Mouse (Mus musculus) telencephalon, adult 2 months (tissue): ENCODE data around the gene Slc25a11.

Experiments used
- DNase-seq: peaks from one replicate; pipeline ENCODE4 v3.0.0-alpha.2; 2011; ENCODE audit warnings: low read depth, low spot score

Slc25a11 gene

DNA sequence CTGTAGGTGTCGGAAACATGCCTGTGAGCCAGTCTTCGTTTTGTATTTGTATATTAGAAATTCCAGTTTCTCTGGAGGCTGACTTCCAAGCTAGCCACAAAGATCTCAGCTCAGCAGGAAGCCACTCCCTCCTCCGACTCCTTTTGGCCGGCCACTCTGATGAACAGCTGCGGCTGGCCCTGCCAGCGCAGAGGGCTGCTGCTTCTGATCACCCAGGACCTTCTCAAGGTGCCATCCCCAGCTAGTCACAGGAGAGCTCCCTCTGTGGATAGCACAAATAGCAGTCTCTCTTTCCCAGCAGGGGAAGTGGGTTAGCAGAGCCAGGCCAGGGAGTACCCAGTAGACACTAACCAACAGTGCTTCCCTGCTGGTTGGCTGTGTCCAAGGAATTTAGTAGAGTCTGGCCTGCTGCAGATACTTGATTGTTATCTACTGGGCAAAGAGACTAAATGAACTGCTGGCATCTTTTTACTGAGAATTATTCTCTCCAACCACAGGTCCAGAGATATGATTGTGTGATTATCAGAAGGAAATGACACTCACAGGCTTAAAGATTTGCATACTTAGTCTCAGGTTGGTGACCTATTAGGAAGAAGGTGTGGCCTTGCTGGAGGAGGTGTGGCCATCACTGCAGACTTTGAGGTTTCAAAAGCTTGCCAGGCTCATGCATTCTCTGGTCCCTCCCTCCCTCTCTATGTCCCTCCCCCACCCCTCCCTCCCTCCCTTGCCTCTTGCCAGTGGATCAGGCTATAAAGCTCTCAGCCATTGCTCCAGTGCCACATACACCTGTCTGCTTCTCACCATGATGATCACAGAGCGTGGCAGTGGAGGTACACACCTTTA, 25.1 kb downstream of the Slc25a11 start:
- DNase-seq, result no peak

DNA sequence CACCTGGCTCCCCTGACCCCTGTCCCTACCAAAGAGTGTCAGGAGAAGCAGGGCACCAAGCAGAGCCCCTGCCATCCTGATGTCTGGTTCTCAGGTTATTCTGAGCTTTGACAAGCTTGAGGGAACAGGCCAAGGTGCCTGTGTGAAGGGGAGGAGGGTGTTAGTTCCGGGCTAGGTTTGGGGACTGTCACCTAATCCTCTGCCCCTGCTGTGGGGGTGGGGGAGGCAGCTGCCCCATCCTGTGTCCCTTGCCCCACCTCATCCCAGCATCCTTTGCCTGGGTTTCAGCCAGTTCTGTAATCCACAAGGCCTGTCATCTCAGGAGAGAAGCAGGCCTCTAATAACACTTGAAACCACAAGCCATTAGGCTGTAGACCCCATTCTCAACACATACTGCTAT, 28.2 kb downstream of the Slc25a11 start, which contains the start of gene Chrne:
Gene Chrne (minus strand): TSS at position 116 of the 400 bp plus-strand sequence.
- DNase-seq, result no peak

DNA sequence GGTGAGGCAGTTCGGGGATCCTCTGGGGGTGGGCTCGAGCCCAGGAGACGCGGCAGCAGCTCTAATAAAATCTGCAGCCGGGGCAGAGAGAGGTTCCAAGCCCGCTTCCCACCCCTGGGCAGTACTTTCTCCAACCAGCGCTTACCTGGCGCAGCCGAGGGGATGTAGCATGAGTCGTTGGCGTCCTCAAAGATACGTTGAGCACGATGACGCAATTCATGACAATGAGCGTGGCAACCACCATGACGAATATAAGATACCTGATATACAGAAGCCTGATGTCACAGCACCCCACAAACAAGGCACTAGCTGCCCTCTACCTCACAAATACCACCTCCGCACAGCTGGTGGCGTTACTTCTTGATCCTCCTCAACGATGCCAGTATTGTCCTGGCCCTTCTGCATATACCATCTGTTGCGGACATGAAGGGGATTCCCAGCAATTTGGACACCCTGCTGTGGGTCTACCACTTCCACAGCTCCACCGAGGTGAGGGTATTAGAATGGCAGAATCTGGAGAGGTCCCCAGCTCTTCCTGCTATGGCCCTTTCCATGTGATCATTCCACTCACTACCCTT, 31.7 kb downstream of the Slc25a11 start, which contains the start of gene 4930544D05Rik:
Gene 4930544D05Rik (plus strand): TSS at position 333 of the 578 bp plus-strand sequence.
- no peak for DNase-seq

DNA sequence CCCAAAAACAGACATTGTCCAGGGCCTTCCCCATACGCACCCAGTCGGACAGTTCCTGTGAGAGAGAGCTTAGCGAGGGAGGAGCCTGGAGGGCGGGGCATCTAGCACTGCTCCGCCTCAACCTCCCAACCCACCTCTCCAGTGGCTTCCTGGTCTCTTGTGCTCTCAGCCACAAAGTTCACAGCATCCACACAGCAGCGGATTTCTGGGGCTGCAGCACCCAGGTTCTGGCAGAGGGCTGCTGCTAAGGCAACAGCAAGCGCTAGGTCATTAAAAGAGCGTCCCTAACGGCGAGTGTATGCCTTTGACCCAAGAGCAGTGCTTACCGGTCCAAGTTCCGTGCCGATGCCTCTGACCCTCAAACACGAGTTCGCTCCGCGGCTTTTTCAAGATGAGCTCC, 32.2 kb downstream of the Slc25a11 start:
- no peak for DNase-seq

DNA sequence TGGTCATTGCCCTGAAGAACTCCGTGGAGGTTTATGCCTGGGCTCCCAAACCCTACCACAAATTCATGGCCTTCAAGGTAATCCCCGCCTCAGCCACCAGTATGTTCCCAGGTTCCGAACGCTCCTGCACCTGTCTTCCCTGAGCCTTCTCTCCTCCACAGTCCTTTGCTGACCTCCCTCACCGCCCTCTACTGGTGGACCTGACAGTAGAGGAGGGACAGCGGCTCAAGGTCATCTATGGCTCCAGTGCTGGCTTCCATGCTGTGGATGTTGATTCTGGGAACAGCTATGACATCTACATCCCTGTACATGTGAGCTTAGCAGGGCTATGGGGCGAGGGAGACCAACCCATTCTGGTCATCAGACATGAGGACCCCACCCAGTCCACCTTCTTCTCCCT, 34.8 kb downstream of the Slc25a11 start:
- DNase-seq, result no peak

DNA sequence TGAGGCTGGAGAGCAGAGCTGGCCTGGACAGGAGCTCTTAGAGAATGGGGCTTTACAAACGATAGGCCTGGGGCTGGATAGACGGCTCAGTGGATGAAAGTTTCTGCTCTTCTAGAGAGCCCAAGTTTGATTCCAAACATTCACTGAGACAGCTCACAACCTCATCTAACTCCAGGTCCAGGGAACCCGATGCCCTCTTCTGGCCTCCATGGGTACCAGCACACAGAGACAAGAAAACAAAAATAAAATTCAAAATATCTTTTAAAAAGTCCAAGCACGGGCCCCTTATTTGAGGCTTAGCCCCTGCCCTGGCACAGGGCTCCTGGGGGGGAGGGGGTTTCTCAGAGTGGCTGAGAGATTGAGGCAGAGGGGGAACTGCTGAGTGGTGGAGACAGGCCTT, 36.5 kb downstream of the Slc25a11 start:
- no peak for DNase-seq

DNA sequence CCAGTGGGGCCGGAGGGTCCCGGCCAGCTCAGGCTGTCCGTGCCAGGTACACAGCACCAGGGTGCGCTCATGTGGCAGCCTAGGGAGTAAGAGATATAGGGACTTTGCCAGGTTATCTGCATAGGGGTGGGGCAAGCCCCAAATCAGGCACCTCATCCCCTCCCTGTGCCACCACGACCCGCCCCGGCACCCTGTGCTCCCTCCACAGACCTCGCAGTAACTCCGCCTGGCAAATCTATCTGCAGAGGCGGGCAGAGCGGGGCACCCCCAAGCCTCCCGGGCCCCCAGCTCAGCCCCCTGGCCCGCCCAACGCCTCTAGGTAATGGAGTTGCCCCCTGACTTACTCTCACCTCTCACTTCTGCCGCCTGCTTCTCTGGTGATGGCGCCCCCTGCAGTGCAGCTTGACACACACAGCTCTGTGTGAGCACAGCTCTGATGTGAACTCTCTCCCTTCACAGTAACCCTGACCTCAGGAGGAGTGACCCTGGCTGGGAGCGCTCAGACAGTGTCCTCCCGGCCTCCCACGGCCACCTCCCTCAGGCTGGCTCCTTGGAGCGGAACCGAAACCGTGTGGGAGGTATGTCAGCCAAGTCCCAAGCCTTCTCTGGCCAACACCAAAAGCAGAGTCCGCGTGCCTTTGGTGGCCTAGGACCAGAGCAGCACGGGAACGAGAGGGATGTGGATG, 38.8 kb downstream of the Slc25a11 start:
- no peak for DNase-seq

DNA sequence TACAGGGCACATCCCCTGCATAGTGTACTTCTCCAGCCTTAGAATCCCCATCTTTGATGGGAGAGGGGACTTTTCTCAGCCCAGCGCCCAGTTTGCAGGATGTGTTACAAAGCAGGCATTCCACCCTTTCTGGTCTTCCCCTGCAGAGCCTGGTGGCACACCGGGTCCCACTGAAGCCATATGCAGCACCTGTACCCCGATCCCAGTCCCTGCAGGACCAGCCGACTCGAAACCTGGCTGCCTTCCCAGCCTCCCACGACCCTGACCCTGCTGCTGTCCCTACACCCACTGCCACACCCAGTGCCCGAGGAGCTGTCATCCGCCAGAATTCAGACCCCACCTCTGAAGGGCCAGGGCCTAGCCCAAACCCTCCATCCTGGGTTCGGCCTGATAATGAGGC, 39.7 kb downstream of the Slc25a11 start:
- no peak for DNase-seq

DNA sequence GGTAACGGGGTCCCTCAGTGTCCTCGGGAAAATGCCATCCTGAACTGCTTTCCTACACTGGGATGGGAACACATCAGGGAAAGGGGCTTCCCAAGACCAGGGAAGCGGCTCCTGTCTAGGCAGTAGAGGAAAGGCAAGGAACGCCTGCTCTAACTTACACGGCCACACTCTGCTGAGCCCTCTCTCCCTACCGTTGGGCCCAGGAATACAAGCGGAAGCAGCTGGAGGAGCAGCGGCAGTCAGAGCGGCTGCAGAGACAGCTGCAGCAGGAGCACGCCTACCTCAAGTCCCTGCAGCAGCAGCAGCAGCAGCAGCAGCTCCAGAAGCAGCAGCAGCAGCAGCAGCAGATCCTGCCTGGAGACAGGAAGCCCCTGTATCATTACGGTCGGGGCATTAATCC, 40.6 kb downstream of the Slc25a11 start:
- DNase-seq, result no peak

DNA sequence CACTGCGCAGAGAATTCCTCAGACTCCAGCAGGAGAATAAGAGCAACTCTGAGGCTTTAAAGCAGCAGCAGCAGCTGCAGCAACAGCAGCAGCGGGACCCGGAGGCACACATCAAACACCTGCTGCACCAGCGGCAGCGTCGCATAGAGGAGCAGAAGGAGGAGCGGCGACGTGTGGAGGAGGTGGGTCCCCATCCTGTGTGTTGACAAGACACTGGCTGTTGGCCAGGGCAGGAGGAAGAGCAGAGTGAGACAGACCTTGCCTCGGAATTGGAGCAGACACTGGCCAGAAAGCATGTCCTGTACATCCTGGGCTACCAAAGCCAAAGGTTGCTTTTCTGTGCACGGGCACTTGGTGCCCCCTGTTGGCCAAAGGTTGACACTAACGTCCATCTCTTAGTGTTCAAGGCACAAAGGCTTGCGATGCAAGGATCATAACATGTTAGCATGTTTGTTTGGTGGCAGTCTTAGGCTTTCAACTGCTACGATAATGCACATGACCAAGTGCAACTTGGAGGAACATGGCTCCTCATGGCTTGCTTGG, 42.2 kb downstream of the Slc25a11 start:
- DNase-seq, result no peak

DNA sequence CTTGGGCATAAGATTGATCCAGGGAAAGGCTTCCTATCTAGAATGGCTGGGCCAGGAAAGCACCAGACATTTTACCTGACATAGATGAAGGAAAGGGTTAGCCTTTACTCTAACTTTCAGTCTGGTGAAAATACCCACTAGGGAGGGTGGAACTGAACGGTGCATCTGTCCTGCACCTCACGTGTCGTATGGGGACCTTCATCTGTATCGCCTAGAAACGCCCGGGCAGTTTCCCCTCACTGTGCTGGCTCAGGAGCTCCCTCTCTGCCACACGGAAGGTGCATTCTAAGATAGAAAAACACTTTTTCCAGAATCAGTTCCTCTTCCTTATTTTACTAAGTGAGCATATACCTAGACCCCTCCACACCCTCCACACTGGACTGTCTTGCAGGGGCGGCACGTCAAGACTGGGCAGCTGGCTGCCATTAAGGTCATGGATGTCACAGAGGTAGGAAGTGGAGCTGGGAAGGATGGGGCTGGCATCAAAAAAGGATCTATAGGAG, 48.8 kb downstream of the Slc25a11 start:
- DNase-seq, result no peak

DNA sequence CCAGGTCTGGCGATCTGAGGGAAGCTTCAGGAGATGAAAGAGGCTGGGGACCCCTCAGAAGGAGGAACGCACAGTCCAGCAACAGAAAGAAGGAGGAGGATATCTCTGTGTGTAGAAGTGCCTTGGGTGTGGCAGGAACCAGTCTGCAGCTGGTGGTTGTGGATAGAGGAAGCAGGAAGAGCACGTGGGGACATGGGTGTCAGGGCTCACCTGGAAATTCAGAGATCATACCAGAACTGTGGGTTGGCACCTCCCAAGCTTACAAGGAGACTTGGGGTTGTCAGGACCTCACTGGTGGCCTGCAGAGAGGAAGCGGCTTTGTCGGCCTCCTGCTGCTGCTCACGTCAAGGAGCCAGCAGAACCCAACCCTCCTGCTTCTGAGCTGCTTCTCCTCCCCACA, 50.0 kb downstream of the Slc25a11 start:
- no peak for DNase-seq

DNA sequence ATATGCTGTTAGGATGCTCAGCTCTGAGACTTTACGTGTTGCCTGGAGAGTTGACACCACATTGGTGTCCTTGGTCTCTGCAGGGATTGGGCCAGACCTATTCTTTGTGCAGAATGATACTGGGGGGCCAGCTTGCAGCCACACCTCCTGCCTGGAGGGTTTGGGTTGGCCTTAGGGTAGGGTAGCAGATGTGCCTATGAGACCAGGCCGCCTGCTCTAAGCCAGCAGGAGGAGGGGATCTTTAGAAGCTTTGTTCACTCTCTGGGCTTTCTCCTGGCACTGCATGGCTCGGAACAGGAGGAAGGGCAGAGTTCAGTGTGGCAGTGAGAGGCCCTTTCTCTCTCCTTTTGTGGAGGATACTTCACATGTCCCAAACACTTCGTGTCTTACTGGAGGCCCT, 51.2 kb downstream of the Slc25a11 start:
- DNase-seq, result no peak

DNA sequence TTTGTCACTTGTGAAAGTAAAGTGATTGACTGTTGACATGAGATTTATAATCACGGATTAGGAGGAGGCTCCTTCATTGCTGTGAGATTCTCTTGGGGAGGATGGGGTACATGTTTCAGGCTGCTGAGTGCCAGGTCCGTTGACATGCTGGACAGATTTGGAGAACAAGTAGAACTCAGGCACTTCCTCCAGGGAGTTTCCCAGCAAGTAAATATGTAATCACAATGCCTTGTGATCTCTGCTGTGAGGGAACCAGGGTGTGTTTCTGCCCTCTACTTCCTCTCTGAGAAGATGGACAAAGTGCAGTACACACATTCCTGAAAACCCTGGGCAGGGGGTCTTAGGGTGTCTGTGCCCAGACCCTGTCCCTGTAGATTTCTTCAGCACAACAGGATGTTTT, 51.6 kb downstream of the Slc25a11 start:
- no peak for DNase-seq

DNA sequence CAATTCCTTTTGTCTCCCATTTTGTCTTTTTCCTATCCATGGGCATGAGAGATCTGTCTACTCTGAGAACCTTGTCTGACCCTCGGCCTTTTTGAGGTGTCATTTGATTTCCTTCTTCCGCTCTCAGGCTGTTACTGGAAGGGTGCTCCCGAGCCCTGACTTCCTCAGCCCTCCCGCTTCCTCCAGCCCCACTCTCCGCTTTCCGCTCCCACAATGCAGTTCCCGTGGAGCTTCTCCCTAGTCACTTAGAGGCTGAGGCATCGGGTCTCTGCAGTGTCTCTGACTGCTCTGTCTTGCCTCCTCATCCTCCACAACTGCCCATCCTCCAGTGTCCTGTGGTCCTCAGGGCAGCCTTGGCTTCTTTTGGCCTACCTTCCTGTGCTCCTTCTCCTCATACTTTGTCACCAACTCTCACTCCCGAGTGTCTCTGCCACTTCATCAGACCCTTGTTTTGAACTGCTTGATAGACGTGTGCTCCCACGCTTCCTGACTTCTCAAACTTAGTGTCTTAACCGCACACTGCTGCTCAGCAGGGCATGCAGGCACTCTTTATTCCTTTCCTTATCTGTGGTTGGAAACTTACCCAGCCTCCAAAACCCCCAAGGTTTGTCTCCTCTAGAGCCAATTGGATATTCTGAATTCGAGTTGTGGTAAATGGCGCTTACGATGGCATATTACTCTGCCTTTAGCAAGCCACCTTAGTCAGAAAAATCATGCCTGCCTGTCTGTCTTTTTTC, 52.9 kb downstream of the Slc25a11 start:
- no peak for DNase-seq
